Mouse (Mus musculus) embryo, embryonic 10.5 days (tissue): ENCODE measurements around the gene Chmp1a.
A peak's percentile ranks its signal among the peaks of the same experiment; 100 is the strongest.
"Not testable (repeated sequence)": the region's sequence is repeated elsewhere in the genome, so short reads cannot be mapped to it uniquely, and the experiment has no call there.

Source experiments
- DNase-seq: peaks from one replicate; pipeline ENCODE4 v3.0.0-alpha.2; 2015; ENCODE audit warnings: low spot score

Chmp1a gene

GRCm38 (mm10) chr8:123231742-123232141 is 19.2 kb upstream of the Chmp1a start:
- no peak for DNase-seq

GRCm38 (mm10) chr8:123230326-123230725 is 17.8 kb upstream of the Chmp1a start:
- not testable (repeated sequence) for DNase-seq

- no peak for DNase-seq
These were observed 15.9 kb upstream of the Chmp1a start for GRCm38 (mm10) chr8:123228416-123228815.

DNA sequence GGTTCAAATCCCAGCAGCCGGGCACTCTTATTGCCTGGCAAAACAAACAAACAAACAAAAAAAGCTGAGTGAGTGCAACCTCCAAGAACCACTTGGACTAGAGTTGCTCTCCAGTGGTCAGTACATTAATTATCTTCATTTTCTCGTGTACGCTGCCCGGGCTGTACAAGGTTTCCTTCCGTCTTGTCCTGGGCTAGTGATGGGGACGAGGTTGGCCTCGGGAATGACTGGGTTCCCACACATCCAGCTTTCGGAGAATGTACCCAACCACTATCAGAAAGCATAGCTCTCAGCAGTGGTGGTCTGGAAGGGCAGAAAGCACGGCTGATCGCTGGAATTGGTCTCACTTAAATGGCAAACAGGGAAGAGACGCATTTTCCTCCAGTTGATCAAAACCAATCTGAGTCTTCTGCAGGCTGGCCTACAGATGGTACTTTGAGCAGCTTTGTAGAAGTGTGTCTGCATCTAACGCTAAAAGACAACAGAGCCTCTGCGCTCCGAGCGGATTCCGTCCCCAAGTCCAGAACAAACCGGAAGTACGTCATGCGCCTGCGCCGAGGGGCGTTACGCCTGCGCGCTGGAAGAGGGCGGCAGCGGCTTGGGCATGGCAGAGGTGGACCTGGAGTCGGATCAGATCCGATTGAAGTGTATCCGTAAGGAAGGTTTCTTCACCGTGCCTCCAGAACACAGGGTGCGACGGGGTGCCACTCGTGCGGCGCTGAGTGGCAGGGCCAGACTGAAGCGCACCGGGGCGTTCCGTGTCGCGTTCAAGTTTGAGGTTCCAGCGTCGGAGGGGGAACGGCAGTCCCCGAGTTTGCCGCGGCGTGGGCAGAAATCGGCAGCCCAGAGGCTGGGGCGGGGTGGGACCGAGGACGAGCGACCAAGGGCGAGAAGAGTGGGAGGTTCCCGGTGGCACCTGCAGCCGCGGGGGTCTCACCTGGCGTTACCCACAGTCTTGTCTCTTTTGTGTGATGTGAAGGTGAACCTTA is 12.0 kb upstream of the Chmp1a start, which contains the start of gene Cdk10:
Cdk10 (plus strand) TSS at position 565 of the 989 bp plus-strand sequence.
- peak; percentile 96 for DNase-seq

GRCm38 (mm10) chr8:123220917-123221316 is 8.4 kb upstream of the Chmp1a start:
- DNase-seq, result no peak

DNA sequence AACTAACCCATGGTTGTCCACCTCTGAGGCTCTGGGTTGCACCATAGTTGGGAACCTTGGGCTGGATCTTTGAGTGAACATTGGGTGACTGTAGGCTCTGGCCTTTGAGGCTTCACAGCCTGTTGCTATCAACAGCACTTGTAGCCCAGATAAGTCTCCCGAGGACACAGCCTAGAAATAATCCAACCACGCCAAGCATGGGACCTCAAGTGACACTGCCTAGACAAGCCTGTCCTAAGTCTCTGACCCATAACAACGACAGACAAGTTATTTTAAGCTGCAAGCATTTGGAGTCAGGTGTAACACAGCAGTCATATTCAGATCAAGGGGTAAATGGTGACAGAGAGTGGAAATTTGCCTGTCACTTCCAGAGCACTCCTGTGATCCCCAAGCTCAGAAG is 2.9 kb upstream of the Chmp1a start:
- DNase-seq, result no peak

GRCm38 (mm10) chr8:123213118-123213772 is 682 bp upstream of the Chmp1a start:
- no peak for DNase-seq

GRCm38 (mm10) chr8:123211876-123212275 is 687 bp downstream of the Chmp1a start:
- DNase-seq, result no peak

DNA sequence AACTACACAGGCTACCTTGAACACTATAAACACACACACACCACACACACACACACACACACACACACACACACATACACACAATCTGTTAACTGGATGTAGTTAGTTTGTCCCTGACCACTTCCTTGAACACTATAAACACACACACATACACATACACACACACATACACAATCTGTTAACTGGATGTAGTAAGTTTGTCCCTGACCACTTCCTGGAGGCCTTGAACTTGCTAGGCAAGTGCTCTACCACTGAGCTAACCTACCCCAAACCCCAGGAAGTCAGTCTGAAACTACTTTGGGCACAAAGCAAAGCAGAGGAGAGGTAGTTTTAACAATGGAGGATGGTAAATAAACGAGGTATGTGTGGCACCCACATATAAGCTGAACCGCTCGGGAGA is 9.0 kb downstream of the Chmp1a start:
- no peak for DNase-seq

DNA sequence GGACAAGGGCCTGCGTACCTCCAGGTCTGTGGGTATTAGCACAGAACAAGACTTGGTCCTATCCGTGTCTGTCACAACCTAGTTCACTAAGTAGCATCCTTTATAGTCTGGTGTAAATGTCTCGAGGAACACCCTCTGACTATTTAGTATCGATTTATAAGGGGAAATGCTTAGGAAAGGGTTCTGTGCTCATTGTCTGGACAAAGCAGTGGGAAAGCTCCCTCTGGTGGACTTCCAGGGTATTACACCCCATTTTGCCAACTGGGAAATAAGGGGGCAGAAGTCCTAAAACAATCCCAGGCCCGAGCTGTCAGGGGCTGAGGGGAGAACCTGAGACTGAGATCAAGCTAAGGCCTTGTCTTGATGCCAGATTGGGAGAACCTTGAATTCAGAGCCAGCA is 10.3 kb downstream of the Chmp1a start:
- DNase-seq, result peak; percentile 94

DNA sequence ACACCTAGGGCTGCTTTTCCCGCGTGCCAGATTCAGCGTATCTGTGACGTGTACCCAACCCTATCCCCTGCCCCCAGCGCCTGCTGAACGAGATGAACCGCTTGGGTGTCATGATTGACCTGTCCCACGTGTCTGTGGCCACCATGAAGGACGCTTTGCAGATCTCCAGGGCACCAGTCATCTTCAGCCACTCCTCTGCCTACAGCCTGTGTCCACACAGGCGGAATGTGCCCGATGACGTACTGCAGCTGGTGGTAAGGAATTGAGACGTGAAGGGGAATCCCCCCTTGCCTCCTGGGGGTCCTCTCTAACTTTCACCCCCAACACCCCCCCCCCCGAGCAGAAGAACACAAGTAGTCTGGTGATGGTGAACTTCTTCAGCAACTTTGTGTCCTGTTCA is 12.7 kb downstream of the Chmp1a start:
- no peak for DNase-seq

- not testable (repeated sequence) for DNase-seq
These were observed 15.5 kb downstream of the Chmp1a start for GRCm38 (mm10) chr8:123197016-123197415.

- DNase-seq, result no peak
These were observed 18.8 kb downstream of the Chmp1a start for GRCm38 (mm10) chr8:123193771-123194170.

DNA sequence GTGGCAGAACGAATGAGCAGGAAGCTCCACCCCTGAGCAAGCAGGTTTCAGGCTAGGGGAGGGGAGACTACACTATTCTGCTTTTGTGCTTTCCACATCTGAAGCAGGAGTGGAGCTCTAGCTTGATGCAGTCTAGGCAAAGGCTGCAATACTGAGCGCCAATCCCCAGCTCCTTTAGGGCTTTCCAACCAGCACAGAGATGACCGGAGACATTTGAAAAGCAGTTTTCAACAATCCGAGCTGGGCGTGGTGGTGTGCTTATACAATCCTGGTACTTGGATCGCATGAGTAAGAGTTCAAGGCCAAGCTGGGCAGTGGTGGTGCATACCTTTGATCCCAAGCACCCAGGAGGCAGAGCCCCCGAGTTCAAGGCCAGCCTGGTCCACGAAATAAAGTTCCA is 20.7 kb downstream of the Chmp1a start:
- no peak for DNase-seq

DNA sequence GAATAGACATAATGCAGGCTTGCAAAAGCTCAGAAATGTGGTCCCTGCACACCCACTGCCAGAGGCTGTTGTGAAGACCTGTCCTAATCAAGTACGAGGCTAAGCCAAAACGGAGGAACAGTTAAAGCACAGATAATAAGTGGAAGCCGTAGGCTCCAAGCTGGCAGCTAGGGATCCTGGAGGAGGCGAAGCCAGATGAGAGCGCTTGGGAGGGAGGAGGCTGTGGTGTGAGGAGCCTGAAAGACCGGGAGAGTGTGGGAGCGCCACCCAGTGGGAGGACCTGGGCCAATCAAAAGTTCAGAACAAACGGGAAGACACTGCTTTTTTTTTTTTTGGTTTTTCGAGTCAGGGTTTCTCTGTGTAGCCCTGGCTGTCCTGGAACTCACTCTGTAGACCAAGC is 21.9 kb downstream of the Chmp1a start:
- peak; percentile 92 for DNase-seq

- no peak for DNase-seq
These were observed 23.7 kb downstream of the Chmp1a start for GRCm38 (mm10) chr8:123188841-123189240.

DNA sequence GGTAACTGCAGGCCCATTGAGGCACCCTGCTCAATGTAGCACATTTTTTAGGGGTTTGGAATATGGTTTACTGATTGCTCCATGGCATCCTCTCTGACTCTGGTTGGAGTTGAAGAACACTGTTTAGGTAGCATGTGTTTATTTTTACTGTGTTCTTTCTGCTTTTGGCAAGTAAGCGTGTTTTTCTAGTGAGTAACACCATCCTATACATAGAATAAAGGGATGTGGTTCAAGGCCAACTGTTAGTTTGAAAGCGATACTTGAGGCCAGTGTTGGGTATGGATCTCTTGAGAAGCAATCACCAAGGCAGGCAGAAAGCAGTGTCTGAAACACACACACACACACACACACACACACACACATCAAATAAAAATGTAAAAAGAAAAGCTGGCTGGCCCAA is 24.6 kb downstream of the Chmp1a start:
- DNase-seq, result no peak

DNA sequence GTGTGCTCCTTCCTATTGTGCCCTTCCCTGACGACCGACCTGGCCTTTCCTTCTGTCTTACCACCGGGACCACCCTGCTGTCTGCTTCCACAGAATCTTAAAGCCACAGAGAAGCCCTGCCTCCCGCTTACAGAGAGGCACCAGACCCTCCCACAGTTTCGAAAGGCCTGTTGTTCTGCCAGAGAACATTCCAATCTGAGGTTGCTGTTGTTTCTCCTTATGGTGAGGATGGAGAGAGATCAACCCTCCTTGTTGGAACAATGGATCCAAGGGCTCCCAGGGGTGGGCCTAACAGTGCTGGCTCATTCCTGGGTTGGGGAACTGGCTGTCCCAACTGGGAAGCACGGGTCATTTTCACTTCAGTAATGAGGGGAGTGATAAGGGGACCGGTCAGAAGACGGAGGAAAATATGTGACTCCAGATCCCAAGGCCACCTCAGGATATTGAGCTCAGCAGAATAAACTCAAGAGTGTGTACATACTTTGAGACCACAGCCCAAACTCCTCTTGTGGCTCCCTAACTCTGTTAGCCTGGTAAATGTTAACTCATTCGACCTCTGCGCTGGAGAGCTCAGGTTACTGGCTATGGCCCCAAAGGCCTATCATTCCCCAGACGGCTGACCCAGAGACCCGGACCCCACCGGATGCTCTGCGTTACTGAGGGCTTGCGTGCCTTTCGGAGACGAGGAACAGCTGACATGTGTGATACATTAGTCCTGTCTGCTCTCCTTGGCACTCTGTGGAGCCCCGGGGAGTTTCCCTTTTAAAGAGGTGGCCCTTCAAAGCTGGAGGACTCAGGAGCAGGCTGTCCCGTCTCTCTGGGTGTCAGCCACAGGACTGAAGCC is 26.8 kb downstream of the Chmp1a start, which contains the start of gene Dpep1:
Dpep1 (plus strand) TSS at position 677 of the 844 bp plus-strand sequence.
- DNase-seq, result peak; percentile 80

GRCm38 (mm10) chr8:123181391-123181790 is 31.2 kb downstream of the Chmp1a start:
- DNase-seq, result peak; percentile 84

DNA sequence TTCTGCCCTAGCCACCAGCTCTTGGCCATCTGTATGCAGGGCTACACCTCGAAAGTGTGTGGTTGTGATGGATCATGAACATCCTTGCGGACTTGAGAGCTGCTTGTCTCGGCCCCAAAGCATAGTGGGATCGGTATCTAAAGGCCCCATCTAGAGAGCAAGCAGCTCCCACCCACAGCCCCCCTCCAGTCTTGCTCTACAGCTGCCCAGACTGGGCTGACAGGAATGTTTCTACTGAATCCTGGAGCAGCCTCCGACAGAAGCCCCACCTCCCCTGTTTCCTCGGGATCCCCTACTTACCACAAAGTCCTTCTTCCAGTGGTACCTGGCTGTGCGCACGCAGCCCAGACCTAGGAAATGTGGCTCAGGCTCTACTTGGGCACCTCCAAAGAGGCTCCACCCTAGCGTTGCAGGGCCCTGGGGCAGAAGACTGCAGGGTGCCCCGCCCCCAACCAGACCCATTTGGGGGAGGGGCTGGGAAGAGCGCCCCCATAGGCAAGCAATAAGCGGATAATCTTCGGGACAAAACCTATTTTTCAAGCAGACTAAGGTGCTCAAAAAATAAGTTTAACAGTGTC is 54.6 kb downstream of the Chmp1a start, which contains the start of gene Sult5a1:
Sult5a1 (minus strand) TSS at position 428 of the 578 bp plus-strand sequence.
- peak; percentile 33 for DNase-seq

DNA sequence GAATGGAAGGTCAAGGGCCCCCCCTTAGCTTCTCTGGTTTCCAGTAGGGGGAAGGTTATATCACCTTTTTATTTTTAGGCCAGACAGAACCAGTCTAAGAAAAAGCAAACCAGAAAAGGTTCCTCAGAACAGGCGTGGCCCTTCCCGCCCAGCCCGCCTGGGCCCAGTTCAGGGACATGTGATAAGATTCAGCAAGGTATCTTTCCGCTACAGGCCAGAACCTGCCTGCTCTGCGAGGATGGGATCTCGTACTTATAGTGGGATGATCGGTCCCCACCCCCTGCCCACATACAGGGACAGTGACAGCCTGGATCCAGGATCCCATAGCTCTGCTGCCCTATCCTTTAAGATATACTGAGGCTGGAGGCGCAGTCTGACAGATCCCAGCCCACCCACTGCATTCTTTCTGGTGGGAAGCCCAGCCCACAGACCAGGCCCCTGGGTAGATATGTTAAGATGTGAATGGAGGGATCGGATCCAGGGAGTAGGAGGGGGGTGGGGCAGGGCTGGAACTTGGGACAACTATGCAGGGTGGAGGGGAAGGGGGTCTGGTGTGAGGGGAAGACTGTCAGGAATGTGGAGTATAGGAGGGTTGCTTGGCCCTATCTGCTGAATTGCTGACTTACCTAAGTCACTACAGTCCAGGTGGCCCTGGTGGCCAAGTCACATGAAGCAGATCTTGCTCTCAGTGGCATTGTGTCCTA is 56.3 kb downstream of the Chmp1a start:
- DNase-seq, result no peak
